Mouse (Mus musculus): Measurements from ENCODE around the gene Gorasp1. TPM values are rescaled to one million over a fixed set of nuclear protein-coding genes. Genes with fewer than 3 reads are reported as not detected.

Gorasp1 gene
- polyA plus RNA-seq, 1 experiment from 2014 or later = 27.7 TPM

DNA sequence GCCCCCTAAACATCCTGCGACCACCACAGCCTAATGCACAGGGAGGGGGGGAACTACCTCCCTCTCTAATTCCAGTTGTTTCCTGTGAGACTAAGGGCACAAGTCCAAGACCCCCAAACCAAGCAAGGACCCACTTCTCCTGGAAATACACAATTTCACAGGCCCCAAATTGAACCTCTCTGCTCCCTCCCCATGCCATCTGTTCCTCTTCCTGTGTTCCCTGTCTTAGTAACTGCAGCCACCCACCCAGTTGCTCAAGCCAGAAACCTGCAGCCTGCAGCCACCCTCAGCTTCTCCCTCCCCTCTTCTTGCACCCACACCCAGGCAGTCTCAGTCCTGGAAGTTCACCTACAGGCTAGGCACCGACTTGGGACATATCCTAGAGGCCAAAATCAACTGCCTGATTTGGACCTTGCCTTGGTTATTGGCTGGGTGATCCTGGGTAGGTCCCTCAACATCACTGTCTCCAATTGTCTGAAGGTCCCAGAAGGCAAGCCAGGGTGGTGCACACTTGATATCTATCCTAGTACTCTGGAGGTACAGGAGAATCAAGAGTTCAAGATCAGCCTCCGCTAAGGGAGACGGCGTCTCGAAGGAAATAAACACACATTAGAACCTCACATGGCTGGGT is 41.6 kb upstream of the Gorasp1 start:
- Histone ChIP-seq H3K36me3 (peaks cover 12% of the 10 kb centered on the region), H3K4me3 (replicated peaks) (no peak overlapping the region), H3K4me2 (peak overlapping the region; percentile 36; the same call in 1 of the 2 replicates), H3K27ac (peak overlapping the region; percentile 71; the same call in 1 of the 2 replicates), H3K4me1 (peaks cover 75% of the 10 kb centered on the region), H3K9ac (no peak overlapping the region), H3K9me3 (replicated peaks) (no peaks in the 10 kb centered on the region), H3K27me3 (no peaks in the 10 kb centered on the region)
- no peak for ATAC-seq (replicated peaks; ENCODE audit: low FRiP score)
- WGBS = 80% methylated on average over 6 of the region's 6 CpGs

DNA sequence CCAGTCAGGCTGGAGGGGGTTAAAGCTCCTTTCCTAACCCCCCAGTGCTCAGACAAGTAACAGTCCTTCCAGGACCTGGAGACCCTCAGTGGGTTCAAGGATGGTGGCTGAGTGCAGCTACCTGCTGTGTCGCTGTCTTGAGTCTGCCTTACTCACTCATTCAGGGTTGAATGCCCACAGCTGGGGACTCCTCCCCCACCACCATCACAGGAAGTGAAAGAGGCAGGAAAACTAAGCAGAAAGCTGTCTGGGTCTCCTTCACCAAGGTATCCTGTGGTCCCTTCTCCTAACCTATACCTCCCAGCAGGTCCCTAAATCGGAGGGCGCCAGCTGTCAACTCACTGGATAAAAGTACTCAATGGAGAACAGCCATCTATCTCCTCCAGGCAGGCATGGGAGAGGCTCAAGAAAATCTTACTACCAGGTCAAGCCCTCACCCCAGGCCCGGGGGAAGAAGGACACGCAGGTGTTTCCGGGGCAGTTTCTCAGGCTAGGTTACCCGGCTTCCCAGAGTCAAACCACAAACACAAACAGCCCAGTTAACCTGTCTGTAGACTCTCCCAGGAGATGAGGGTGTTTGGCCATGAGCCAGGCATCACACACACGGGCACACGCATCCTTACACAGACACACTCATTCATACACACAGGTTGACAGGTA is 40.9 kb upstream of the Gorasp1 start:
- Histone ChIP-seq H3K4me2 (peak overlapping the region; percentile 36; the same call in 1 of the 2 replicates), H3K4me3 (replicated peaks) (no peak overlapping the region), H3K9ac (no peak overlapping the region), H3K27me3 (no peaks in the 10 kb centered on the region), H3K4me1 (peaks cover 71% of the 10 kb centered on the region), H3K27ac (peak overlapping the region; percentile 71), H3K9me3 (replicated peaks) (no peaks in the 10 kb centered on the region), H3K36me3 (peaks cover 18% of the 10 kb centered on the region)
- no peak for ATAC-seq (replicated peaks; ENCODE audit: low FRiP score)
- 35% methylated on average over 9 of the region's 9 CpGs for WGBS

DNA sequence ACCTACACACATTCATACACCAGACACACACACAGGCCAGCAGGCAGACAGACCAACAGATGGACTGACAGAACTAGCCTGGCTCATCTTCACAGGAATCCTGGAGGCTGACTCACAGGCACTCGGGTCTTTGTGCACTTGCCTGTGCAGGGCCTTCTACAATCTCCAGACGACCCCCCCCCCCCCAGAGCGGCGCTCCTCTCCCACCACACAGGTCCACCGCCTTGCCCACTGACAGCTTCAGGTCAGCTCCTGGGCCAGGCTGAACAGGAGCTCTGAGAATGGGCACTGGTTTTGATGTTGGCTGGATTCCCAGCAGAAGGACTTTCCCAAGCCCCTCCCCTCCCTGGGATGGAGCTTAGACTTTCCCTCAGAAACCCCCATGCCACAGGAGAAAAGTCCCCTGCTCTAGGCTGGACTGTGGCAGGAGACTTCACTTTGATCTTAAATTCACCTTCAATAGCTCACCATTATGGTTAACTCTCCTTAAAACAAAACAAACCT is 40.2 kb upstream of the Gorasp1 start:
- Histone ChIP-seq H3K9me3 (replicated peaks) (no peaks in the 10 kb centered on the region), H3K4me3 (replicated peaks) (no peak overlapping the region), H3K27me3 (no peaks in the 10 kb centered on the region), H3K4me2 (peak overlapping the region; percentile 36; the same call in 1 of the 2 replicates), H3K27ac (peak overlapping the region; percentile 71), H3K9ac (no peak overlapping the region), H3K4me1 (peaks cover 65% of the 10 kb centered on the region), H3K36me3 (peaks cover 25% of the 10 kb centered on the region)
- 45% methylated on average over 5 of the region's 5 CpGs for WGBS
- no peak for ATAC-seq (replicated peaks; ENCODE audit: low FRiP score)

DNA sequence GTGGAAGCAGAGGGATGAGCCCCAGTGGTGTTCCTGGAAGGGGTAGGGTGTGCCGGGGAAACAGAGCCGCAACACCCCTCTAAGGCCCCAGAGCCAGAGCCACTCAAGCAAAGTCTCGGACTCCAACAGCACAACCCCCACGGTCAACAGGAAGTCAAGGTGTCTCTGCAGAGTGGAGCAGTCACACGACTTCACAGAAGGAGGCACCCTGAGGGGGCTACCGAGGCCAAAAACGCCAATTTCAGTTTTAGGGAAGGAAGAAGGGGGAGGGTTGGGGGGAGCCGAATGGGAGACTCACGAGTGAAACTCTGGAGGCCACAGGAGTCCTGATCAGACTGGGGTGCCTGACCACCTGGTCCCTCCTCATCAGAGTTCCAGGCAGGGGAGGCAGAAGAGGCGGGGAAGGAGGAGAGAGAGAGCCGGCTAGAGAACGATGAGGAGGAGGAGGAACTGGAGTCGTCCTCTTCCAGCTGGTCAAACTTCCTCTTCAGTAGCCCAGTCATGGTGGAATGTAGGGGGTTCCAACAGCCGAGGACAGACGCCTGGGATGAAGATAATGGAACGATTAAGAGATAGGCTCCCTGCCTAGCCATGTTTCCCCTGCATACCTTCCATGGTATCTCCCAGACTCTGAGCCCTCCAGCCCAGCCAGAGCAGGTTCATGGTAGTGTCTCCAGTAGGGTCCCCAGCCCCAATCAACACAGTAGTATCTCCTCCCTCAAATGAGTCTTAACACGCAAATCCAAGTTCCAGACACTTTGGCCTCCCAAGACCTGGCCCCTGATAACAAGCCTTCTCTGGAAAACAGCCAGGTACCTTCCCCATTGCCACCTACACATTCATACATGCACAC is 39.6 kb upstream of the Gorasp1 start:
- Histone ChIP-seq H3K9ac (no peak overlapping the region), H3K4me2 (peak overlapping the region; percentile 37), H3K4me3 (replicated peaks) (no peak overlapping the region), H3K4me1 (peaks cover 58% of the 10 kb centered on the region), H3K27ac (peak overlapping the region; percentile 71; the same call in 1 of the 2 replicates), H3K27me3 (no peaks in the 10 kb centered on the region), H3K36me3 (peaks cover 32% of the 10 kb centered on the region), H3K9me3 (replicated peaks) (no peaks in the 10 kb centered on the region)
- ATAC-seq (replicated peaks; ENCODE audit: low FRiP score) = no peak
- WGBS = 27% methylated on average over 17 of the region's 17 CpGs

DNA sequence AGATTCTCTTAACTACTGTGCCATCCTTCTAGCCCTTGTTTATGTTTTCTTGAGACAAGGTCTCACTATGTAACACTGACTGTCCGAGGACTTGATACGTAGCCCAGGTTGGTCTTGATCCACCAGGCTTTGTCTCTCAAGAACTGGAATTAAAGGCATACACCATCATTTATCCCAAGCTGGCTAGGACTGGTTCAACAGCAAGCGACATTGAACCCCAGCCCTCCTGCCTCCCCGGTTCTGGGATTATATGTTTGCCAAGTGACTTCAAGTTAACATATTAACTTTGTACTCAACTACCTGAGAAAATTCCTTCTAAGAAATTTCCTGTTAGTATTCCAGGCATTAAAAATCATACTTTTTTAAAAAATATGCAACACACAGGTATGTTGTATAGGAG is 37.9 kb upstream of the Gorasp1 start:
- H3K4me3 ChIP-seq (replicated peaks) = no peak overlapping the region
- no peak overlapping the region for H3K9ac ChIP-seq
- 87% methylated on average over 4 of the region's 4 CpGs for WGBS
- peaks cover 56% of the 10 kb centered on the region for H3K4me1 ChIP-seq
- H3K9me3 ChIP-seq (replicated peaks) = no peaks in the 10 kb centered on the region
- H3K4me2 ChIP-seq = no peak overlapping the region
- ATAC-seq (replicated peaks; ENCODE audit: low FRiP score) = no peak
- H3K27me3 ChIP-seq = no peaks in the 10 kb centered on the region
- peaks cover 41% of the 10 kb centered on the region for H3K36me3 ChIP-seq
- H3K27ac ChIP-seq = no peak overlapping the region

DNA sequence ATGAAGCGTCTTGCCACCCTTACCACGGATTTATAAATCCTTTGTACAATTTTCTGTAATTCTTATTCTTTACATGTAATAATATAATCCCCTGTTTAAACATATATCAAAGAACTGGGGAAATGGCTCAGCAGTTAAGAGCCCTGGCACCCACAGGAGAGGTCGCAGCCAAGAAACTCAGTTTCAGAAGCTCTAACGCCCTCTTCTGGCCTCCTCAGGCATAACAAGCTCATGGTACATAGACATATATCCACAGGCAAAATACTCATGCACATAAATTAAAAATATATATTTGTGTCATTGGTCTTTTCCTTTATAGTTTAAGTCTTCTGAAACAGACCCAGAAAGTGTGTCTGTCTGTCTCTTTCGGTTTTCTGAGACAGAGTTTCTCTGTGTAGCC is 37.2 kb upstream of the Gorasp1 start:
- H3K4me1 ChIP-seq = peaks cover 53% of the 10 kb centered on the region
- H3K27ac ChIP-seq = no peak overlapping the region
- H3K9me3 ChIP-seq (replicated peaks) = no peaks in the 10 kb centered on the region
- 86% methylated on average over 5 of the region's 5 CpGs for WGBS
- no peak for ATAC-seq (replicated peaks; ENCODE audit: low FRiP score)
- peaks cover 41% of the 10 kb centered on the region for H3K36me3 ChIP-seq
- H3K27me3 ChIP-seq = no peaks in the 10 kb centered on the region
- H3K4me3 ChIP-seq (replicated peaks) = no peak overlapping the region
- no peak overlapping the region for H3K9ac ChIP-seq
- H3K4me2 ChIP-seq = no peak overlapping the region

DNA sequence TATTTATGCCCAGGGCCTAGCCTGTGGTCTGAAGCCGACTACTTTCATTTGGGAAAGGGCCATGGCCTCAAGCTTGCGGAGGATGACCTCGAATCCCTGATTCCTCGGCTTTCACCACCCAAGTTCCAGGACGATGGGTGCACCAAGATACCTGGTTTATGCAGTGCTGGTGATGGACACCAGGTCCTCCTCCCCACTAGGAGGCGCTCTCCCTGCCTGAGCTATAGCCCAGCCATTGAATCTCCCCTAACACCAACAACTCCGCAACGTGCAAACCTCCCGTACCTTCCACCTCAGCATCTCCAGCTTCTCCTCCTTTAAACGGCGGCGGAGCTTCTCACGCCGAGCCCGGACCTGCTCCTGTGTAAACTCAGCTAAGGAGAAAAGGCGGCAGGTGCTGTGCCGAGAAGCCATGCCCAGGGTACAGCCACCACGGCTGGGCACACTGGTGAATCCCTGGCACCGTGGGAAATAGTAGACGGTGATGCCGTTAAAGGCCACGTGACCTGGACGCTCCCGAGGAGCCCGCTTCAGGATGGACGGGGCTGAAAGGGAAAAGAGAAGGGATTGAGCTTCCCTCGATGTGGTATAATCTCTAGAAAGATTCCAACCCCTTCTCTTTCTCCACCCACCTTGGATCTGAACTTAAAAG is 36.6 kb upstream of the Gorasp1 start:
- Histone ChIP-seq H3K4me3 (replicated peaks) (no peak overlapping the region), H3K4me1 (peaks cover 47% of the 10 kb centered on the region), H3K4me2 (no peak overlapping the region), H3K27ac (no peak overlapping the region), H3K36me3 (peaks cover 41% of the 10 kb centered on the region), H3K9me3 (replicated peaks) (no peaks in the 10 kb centered on the region), H3K9ac (no peak overlapping the region), H3K27me3 (no peaks in the 10 kb centered on the region)
- ATAC-seq (replicated peaks; ENCODE audit: low FRiP score) = no peak
- WGBS = 91% methylated on average over 27 of the region's 27 CpGs

DNA sequence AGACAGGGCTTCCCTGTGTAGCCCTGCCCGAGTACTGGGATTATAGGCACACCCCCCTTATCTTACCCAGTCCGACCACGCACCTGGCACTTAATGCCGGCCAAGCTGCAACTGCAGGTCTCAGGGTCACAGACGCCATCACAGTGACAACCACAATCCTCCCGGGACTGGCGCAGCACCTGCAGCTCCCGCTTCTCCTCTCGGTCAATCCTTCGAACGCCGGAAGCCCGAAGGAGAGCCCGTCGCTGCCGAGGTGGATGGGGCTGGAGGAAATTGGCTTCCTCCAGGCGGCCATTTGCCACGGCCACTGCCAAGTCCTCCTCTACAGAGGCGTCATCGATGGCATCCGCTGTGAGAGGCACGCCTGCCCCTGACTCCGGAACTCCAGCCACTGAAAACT is 35.9 kb upstream of the Gorasp1 start:
- no peaks in the 10 kb centered on the region for H3K9me3 ChIP-seq (replicated peaks)
- H3K27me3 ChIP-seq = no peaks in the 10 kb centered on the region
- H3K36me3 ChIP-seq = peaks cover 41% of the 10 kb centered on the region
- no peak overlapping the region for H3K4me3 ChIP-seq (replicated peaks)
- ATAC-seq (replicated peaks; ENCODE audit: low FRiP score) = no peak
- H3K27ac ChIP-seq = no peak overlapping the region
- H3K4me2 ChIP-seq = no peak overlapping the region
- WGBS = 94% methylated on average over 23 of the region's 23 CpGs
- peaks cover 40% of the 10 kb centered on the region for H3K4me1 ChIP-seq
- H3K9ac ChIP-seq = no peak overlapping the region

DNA sequence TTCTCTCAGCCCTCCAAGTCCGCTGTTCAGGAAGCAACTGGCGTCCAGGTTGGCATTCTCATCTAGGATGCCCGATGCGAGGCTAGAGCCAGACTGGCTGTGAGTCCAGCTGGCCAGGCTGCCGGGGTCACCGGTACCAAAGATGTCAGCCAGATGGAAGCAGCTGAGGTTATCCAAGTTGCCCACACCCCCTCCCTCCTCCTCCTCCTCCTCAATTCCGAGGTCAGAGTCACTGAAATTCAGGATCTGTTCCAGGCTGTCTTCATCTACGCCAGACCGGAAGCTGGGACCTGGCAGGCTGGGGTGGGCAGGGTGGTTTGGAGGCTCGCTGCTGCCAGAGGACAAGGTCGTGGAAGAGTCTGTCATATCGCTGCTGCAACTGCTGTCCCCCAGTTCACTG is 35.2 kb upstream of the Gorasp1 start:
- H3K36me3 ChIP-seq = peaks cover 41% of the 10 kb centered on the region
- H3K4me3 ChIP-seq (replicated peaks) = no peak overlapping the region
- H3K9ac ChIP-seq = no peak overlapping the region
- no peak overlapping the region for H3K27ac ChIP-seq
- ATAC-seq (replicated peaks; ENCODE audit: low FRiP score) = no peak
- peaks cover 33% of the 10 kb centered on the region for H3K4me1 ChIP-seq
- 77% methylated on average over 12 of the region's 12 CpGs for WGBS
- H3K27me3 ChIP-seq = no peaks in the 10 kb centered on the region
- H3K9me3 ChIP-seq (replicated peaks) = no peaks in the 10 kb centered on the region
- H3K4me2 ChIP-seq = no peak overlapping the region

DNA sequence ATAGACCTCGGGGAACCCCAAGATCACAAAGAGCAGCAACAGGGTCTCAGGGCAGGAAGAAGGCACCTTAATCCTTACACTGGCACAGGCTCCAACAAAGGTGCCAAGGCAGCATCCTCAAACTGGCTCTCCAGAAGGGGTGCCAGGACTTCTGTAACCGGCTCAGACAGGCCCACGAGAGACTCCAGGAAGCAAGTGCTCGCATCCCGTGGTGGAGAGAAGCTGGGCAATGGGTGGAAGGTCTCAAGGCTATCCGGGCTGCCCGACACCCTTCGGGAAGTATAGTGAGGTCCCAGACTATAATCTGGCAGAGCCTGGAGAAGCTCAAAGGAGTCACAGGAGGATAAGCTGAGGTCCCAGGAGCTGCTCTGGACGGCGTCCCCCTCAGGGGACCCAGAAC is 34.8 kb upstream of the Gorasp1 start:
- Histone ChIP-seq H3K4me2 (no peak overlapping the region), H3K27ac (no peak overlapping the region), H3K9ac (no peak overlapping the region), H3K36me3 (peaks cover 41% of the 10 kb centered on the region), H3K9me3 (replicated peaks) (no peaks in the 10 kb centered on the region), H3K27me3 (no peaks in the 10 kb centered on the region), H3K4me1 (peaks cover 29% of the 10 kb centered on the region), H3K4me3 (replicated peaks) (no peak overlapping the region)
- no peak for ATAC-seq (replicated peaks; ENCODE audit: low FRiP score)
- WGBS = 94% methylated on average over 10 of the region's 10 CpGs

DNA sequence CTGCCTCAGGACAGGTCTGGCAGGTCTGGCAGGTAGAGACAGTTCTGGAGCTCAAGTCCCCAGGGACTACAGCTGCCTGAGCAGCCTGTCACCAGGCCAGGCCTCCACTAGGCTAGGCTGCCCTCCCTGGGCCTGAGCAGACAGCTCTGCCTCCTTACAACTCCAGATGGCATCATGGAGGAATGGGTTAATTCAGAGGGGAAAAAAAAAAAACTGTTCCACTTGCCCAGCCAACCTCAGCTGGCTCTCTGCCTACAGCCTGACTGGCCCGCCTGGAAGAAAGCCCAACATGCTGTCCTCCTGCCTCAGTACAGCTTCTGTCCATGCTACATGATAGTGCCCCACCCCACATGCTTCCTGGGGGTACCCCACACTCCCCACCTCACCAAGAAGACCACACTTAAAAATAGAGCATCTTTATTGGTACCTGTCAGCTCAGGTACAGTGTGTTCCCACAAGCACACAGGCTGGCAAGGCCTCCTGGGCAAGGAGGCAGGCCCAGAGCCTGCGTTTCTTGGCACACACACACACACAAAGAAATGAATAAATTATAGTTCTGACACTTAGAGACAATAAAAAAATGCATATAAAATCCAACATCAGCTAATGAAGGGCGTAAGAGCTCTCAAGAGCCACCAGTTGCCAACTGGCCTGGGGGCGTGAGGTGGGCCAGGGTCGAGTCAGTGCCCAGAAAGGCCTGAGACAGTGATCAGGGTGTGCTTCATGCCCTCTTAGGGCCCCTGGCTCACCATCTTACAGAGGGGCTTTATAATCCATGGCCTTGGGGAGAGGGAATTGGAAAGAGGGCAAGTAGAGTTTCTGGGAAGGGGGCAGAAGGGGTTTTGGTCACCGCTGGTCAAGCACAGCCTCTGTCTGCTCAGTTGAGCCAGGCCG is 33.6 kb upstream of the Gorasp1 start:
- Histone ChIP-seq H3K4me1 (peaks cover 19% of the 10 kb centered on the region), H3K9ac (no peak overlapping the region; the same call in 1 of the 2 replicates), H3K27ac (peak overlapping the region; percentile 10; the same call in 1 of the 2 replicates), H3K9me3 (replicated peaks) (no peaks in the 10 kb centered on the region), H3K4me2 (no peak overlapping the region), H3K36me3 (peaks cover 41% of the 10 kb centered on the region), H3K27me3 (no peaks in the 10 kb centered on the region), H3K4me3 (replicated peaks) (no peak overlapping the region)
- WGBS = 77% methylated on average over 7 of the region's 7 CpGs
- ATAC-seq (replicated peaks; ENCODE audit: low FRiP score) = no peak

All from kidney, embryonic 15.5 days (tissue).